Mouse (Mus musculus): ENCODE results near the gene Tcf3. TPM values are rescaled to one million over a fixed set of nuclear protein-coding genes. Genes with fewer than 3 reads are reported as not detected.

Gene Tcf3
- total and polyA plus RNA-seq, 3 experiments: 125 to 258 TPM; not detected in 1

- TF ChIP-seq NELFE (IDR thresholded peaks at IDR 0.05; ENCODE audit: low read depth, low read length): peak; percentile 98
These were observed 26.6 kb downstream of the Tcf3 start, which contains the start of gene Uqcr11 (continued) for GRCm38 (mm10) chr10:80406684-80407501.

GRCm38 (mm10) chr10:80405481-80406173, 27.8 kb downstream of the Tcf3 start:
- DNase-seq (ENCODE audit: low read depth, low spot score): no peak

GRCm38 (mm10) chr10:80403044-80403692, 30.3 kb downstream of the Tcf3 start:
- Histone ChIP-seq H3K4me3 (ENCODE audit: control insufficient read depth in 1 of 2, insufficient read depth in 1 of 2, low read depth in 2 of 2, low read length in 2 of 2) (no peak overlapping the region), H3K9ac (ENCODE audit: control insufficient read depth, low read depth, low read length, poor library complexity, severe bottlenecking) (no peak overlapping the region), H3K79me2 (ENCODE audit: control insufficient read depth, insufficient read depth, low read length, poor library complexity) (peaks cover 38% of the 10 kb centered on the region), H3K9me3 (replicated peaks; ENCODE audit: insufficient read depth, low read length) (no peaks in the 10 kb centered on the region), H3K27ac (ENCODE audit: control insufficient read depth, low read depth, low read length) (no peak overlapping the region), H3K36me3 (ENCODE audit: control insufficient read depth in 1 of 2, insufficient read depth in 2 of 2, low read length in 2 of 2) (peaks cover 5 to 18% of the 10 kb centered on the region in 2 experiments; a peak in 3 of 4 replicates), H3K27me3 (ENCODE audit: control insufficient read depth in 1 of 2, insufficient read depth in 2 of 2, low read length in 2 of 2) (no peaks in the 10 kb centered on the region), H3K4me1 (ENCODE audit: control insufficient read depth in 1 of 2, insufficient read depth in 2 of 2, low read length in 2 of 2) (peaks cover 2 to 33% of the 10 kb centered on the region in 2 experiments; a peak in 3 of 4 replicates)
- DNase-seq (ENCODE audit: low read depth, low spot score): peak; percentile 82
- TF ChIP-seq NELFE (IDR thresholded peaks at IDR 0.05; ENCODE audit: low read depth, low read length) (no peak), GABPA (IDR thresholded peaks at IDR 0.05; ENCODE audit: low read depth, low read length) (no peak), RAD21 (IDR thresholded peaks at IDR 0.05; ENCODE audit: low read depth, low read length) (peak; percentile 13; the same call in 1 of the 2 replicates), RCOR1 (IDR thresholded peaks at IDR 0.05; ENCODE audit: low read depth, low read length) (no peak), MXI1 (IDR thresholded peaks at IDR 0.05; ENCODE audit: low read depth, low read length) (no peak), ZNF384 (IDR thresholded peaks at IDR 0.05; ENCODE audit: low read depth, low read length) (no peak), CTCF (IDR thresholded peaks at IDR 0.05 in 2 of 3, conservative IDR thresholded peaks at IDR 0.05 in 1 of 3; ENCODE audit: control insufficient read depth in 1 of 3, insufficient read depth in 1 of 3, low read depth in 2 of 3, low read length in 3 of 3, poor library complexity in 1 of 3, severe bottlenecking in 1 of 3) (peak; percentile 78 to 95 (median 82)), SMC3 (IDR thresholded peaks at IDR 0.05; ENCODE audit: low read depth, low read length) (peak; percentile 67), POLR2A (IDR thresholded peaks at IDR 0.05; ENCODE audit: control insufficient read depth in 1 of 2, insufficient read depth in 1 of 2, low read depth in 1 of 2, low read length in 2 of 2, poor library complexity in 1 of 2) (peak in 1 of 2 experiments; percentile 26; a peak in 1 of 4 replicates), MAZ (IDR thresholded peaks at IDR 0.05; ENCODE audit: low read depth, low read length) (no peak), KAT2A (conservative IDR thresholded peaks at IDR 0.05; ENCODE audit: low read depth, low read length) (no peak)

More at GRCm38 (mm10) chr10:80405481-80406173, 27.8 kb downstream of the Tcf3 start:
- H3K9me3 ChIP-seq (replicated peaks; ENCODE audit: insufficient read depth, low read length): no peaks in the 10 kb centered on the region
- H3K9ac ChIP-seq (ENCODE audit: control insufficient read depth, low read depth, low read length, poor library complexity, severe bottlenecking): peak overlapping the region; percentile 88
- peaks cover 5 to 17% of the 10 kb centered on the region in 2 experiments; a peak in 3 of 4 replicates for H3K36me3 ChIP-seq (ENCODE audit: control insufficient read depth in 1 of 2, insufficient read depth in 2 of 2, low read length in 2 of 2)
- H3K27ac ChIP-seq (ENCODE audit: control insufficient read depth, low read depth, low read length): no peak overlapping the region
- H3K27me3 ChIP-seq (ENCODE audit: control insufficient read depth in 1 of 2, insufficient read depth in 2 of 2, low read length in 2 of 2): no peaks in the 10 kb centered on the region
- peaks cover 2 to 36% of the 10 kb centered on the region in 2 experiments; a peak in 3 of 4 replicates for H3K4me1 ChIP-seq (ENCODE audit: control insufficient read depth in 1 of 2, insufficient read depth in 2 of 2, low read length in 2 of 2)
- H3K79me2 ChIP-seq (ENCODE audit: control insufficient read depth, insufficient read depth, low read length, poor library complexity): peaks cover 30% of the 10 kb centered on the region
- H3K4me3 ChIP-seq (ENCODE audit: control insufficient read depth in 1 of 2, insufficient read depth in 1 of 2, low read depth in 2 of 2, low read length in 2 of 2): peak overlapping the region; percentile 85 to 89
- TF ChIP-seq GATA1 (IDR thresholded peaks at IDR 0.05; ENCODE audit: low read depth, low read length): no peak
- no peak for TF ChIP-seq ETS1 (IDR thresholded peaks at IDR 0.05; ENCODE audit: low read depth, low read length)
- TF ChIP-seq RAD21 (IDR thresholded peaks at IDR 0.05; ENCODE audit: low read depth, low read length): peak; percentile 19
- no peak for TF ChIP-seq SMC3 (IDR thresholded peaks at IDR 0.05; ENCODE audit: low read depth, low read length)
- no peak for TF ChIP-seq ZNF384 (IDR thresholded peaks at IDR 0.05; ENCODE audit: low read depth, low read length)
- no peak for TF ChIP-seq E2F4 (IDR thresholded peaks at IDR 0.05; ENCODE audit: borderline replicate concordance, low read depth, low read length)
- TF ChIP-seq ELF1 (IDR thresholded peaks at IDR 0.05; ENCODE audit: low read depth, low read length): no peak
- TF ChIP-seq MEF2A (IDR thresholded peaks at IDR 0.05; ENCODE audit: extremely low read depth, insufficient replicate concordance, low read depth, low read length, poor library complexity, severe bottlenecking): no peak
- TF ChIP-seq TCF12 (IDR thresholded peaks at IDR 0.05; ENCODE audit: low read depth, low read length): no peak
- TF ChIP-seq SIN3A (IDR thresholded peaks at IDR 0.05; ENCODE audit: low read length): 0 out of 2 replicates have a peak, but pooled peaks have one; percentile 4
- TF ChIP-seq POLR2AphosphoS2 (IDR thresholded peaks at IDR 0.05; ENCODE audit: low read length): no peak
- TF ChIP-seq RCOR1 (IDR thresholded peaks at IDR 0.05; ENCODE audit: low read depth, low read length): no peak
- no peak for TF ChIP-seq ZMIZ1 (IDR thresholded peaks at IDR 0.05; ENCODE audit: low read depth, low read length)
- TF ChIP-seq EP300 (IDR thresholded peaks at IDR 0.05; ENCODE audit: low read depth in 1 of 2, low read length in 2 of 2): no peak
- TF ChIP-seq CTCF (IDR thresholded peaks at IDR 0.05 in 2 of 3, conservative IDR thresholded peaks at IDR 0.05 in 1 of 3; ENCODE audit: control insufficient read depth in 1 of 3, insufficient read depth in 1 of 3, low read depth in 2 of 3, low read length in 3 of 3, poor library complexity in 1 of 3, severe bottlenecking in 1 of 3): peak in 2 of 3 experiments; percentile 34 to 39; a peak in 4 of 6 replicates
- no peak for TF ChIP-seq HCFC1 (IDR thresholded peaks at IDR 0.05; ENCODE audit: low read depth, low read length)
